Mouse (Mus musculus): ENCODE measurements at regions not wholly inside any gene's neighbourhood (a gene's known extent, or its start where the extent isn't known, plus 50 kb on each side); places are given as distances from the start of the nearest gene placed in this dataset.

- no peaks in the 10 kb centered on the region for H3K27me3 ChIP-seq (ENCODE audit: control insufficient read depth, insufficient read depth, low read length)
- ATAC-seq (ENCODE audit: low read depth): no peak
- no peak overlapping the region for H3K4me3 ChIP-seq (ENCODE audit: low read depth, low read length)
- no peak overlapping the region for H3K9ac ChIP-seq (replicated peaks; ENCODE audit: low read depth, low read length)
- H3K27ac ChIP-seq (ENCODE audit: low read depth, low read length): no peak overlapping the region
- H3K9me3 ChIP-seq (ENCODE audit: control insufficient read depth, low read length): no peaks in the 10 kb centered on the region
- H3K36me3 ChIP-seq (ENCODE audit: control insufficient read depth, insufficient read depth, low read length): no peaks in the 10 kb centered on the region
- H3K4me2 ChIP-seq (ENCODE audit: low read depth, low read length): no peak overlapping the region
- H3K4me1 ChIP-seq (ENCODE audit: control insufficient read depth, insufficient read depth, low read length): no peaks in the 10 kb centered on the region
- 49% methylated on average over 21 of the region's 21 CpGs for WGBS
Observed at GRCm38 (mm10) chr13:71403654-71404560, 559.6 kb downstream of the Irx1 start.

GRCm38 (mm10) chr13:71393716-71394309 lies 552.2 kb upstream of the Adamts16 start:
- WGBS: 83% methylated on average over 10 of the region's 10 CpGs
- no peak overlapping the region for H3K9ac ChIP-seq (replicated peaks; ENCODE audit: low read depth, low read length)
- no peak for ATAC-seq (ENCODE audit: low read depth)
- no peak overlapping the region for H3K4me3 ChIP-seq (ENCODE audit: low read depth, low read length)
- H3K36me3 ChIP-seq (ENCODE audit: control insufficient read depth, insufficient read depth, low read length): no peaks in the 10 kb centered on the region
- H3K9me3 ChIP-seq (ENCODE audit: control insufficient read depth, low read length): no peaks in the 10 kb centered on the region
- H3K4me2 ChIP-seq (ENCODE audit: low read depth, low read length): no peak overlapping the region
- no peaks in the 10 kb centered on the region for H3K4me1 ChIP-seq (ENCODE audit: control insufficient read depth, insufficient read depth, low read length)
- H3K27ac ChIP-seq (ENCODE audit: low read depth, low read length): no peak overlapping the region
- H3K27me3 ChIP-seq (ENCODE audit: control insufficient read depth, insufficient read depth, low read length): no peaks in the 10 kb centered on the region

- Histone ChIP-seq H3K27me3 (ENCODE audit: control insufficient read depth, insufficient read depth, low read length) (no peaks in the 10 kb centered on the region), H3K9me3 (ENCODE audit: control insufficient read depth, low read length) (no peaks in the 10 kb centered on the region), H3K9ac (replicated peaks; ENCODE audit: low read depth, low read length) (no peak overlapping the region), H3K27ac (ENCODE audit: low read depth, low read length) (no peak overlapping the region), H3K4me3 (ENCODE audit: low read depth, low read length) (no peak overlapping the region), H3K36me3 (ENCODE audit: control insufficient read depth, insufficient read depth, low read length) (no peaks in the 10 kb centered on the region), H3K4me2 (ENCODE audit: low read depth, low read length) (no peak overlapping the region), H3K4me1 (ENCODE audit: control insufficient read depth, insufficient read depth, low read length) (0 out of 2 replicates have a peak, but pooled peaks cover 3% of the 10 kb centered on the region)
- no peak for ATAC-seq (ENCODE audit: low read depth)
- 61% methylated on average over 2 of the region's 2 CpGs for WGBS
Observed at GRCm38 (mm10) chr13:71378641-71379040, 537.0 kb upstream of the Adamts16 start.

GRCm38 (mm10) chr13:71375909-71376606 lies 534.4 kb upstream of the Adamts16 start:
- no peak overlapping the region for H3K27ac ChIP-seq (ENCODE audit: low read depth, low read length)
- H3K4me2 ChIP-seq (ENCODE audit: low read depth, low read length): no peak overlapping the region
- no peak overlapping the region for H3K9ac ChIP-seq (replicated peaks; ENCODE audit: low read depth, low read length)
- H3K36me3 ChIP-seq (ENCODE audit: control insufficient read depth, insufficient read depth, low read length): no peaks in the 10 kb centered on the region
- no peak for ATAC-seq (ENCODE audit: low read depth)
- H3K9me3 ChIP-seq (ENCODE audit: control insufficient read depth, low read length): no peaks in the 10 kb centered on the region
- 0 out of 2 replicates have a peak, but pooled peaks cover 3% of the 10 kb centered on the region for H3K4me1 ChIP-seq (ENCODE audit: control insufficient read depth, insufficient read depth, low read length)
- H3K27me3 ChIP-seq (ENCODE audit: control insufficient read depth, insufficient read depth, low read length): no peaks in the 10 kb centered on the region
- 42% methylated on average over 9 of the region's 9 CpGs for WGBS
- no peak overlapping the region for H3K4me3 ChIP-seq (ENCODE audit: low read depth, low read length)

- WGBS: 60% methylated on average over 10 of the region's 10 CpGs
- Histone ChIP-seq H3K36me3 (ENCODE audit: control insufficient read depth, insufficient read depth, low read length) (no peaks in the 10 kb centered on the region), H3K4me2 (ENCODE audit: low read depth, low read length) (no peak overlapping the region), H3K4me3 (ENCODE audit: low read depth, low read length) (no peak overlapping the region), H3K27me3 (ENCODE audit: control insufficient read depth, insufficient read depth, low read length) (no peaks in the 10 kb centered on the region), H3K4me1 (ENCODE audit: control insufficient read depth, insufficient read depth, low read length) (0 out of 2 replicates have a peak, but pooled peaks cover 3% of the 10 kb centered on the region), H3K9ac (replicated peaks; ENCODE audit: low read depth, low read length) (no peak overlapping the region), H3K9me3 (ENCODE audit: control insufficient read depth, low read length) (no peaks in the 10 kb centered on the region), H3K27ac (ENCODE audit: low read depth, low read length) (no peak overlapping the region)
- ATAC-seq (ENCODE audit: low read depth): no peak
Observed at GRCm38 (mm10) chr13:71372701-71373685, 531.4 kb upstream of the Adamts16 start.

- 88% methylated on average over 3 of the region's 3 CpGs for WGBS
- H3K9me3 ChIP-seq (ENCODE audit: control insufficient read depth, low read length): no peaks in the 10 kb centered on the region
- H3K36me3 ChIP-seq (ENCODE audit: control insufficient read depth, insufficient read depth, low read length): no peaks in the 10 kb centered on the region
- no peak overlapping the region for H3K27ac ChIP-seq (ENCODE audit: low read depth, low read length)
- no peaks in the 10 kb centered on the region for H3K4me1 ChIP-seq (ENCODE audit: control insufficient read depth, insufficient read depth, low read length)
- ATAC-seq (ENCODE audit: low read depth): no peak
- no peaks in the 10 kb centered on the region for H3K27me3 ChIP-seq (ENCODE audit: control insufficient read depth, insufficient read depth, low read length)
- no peak overlapping the region for H3K9ac ChIP-seq (replicated peaks; ENCODE audit: low read depth, low read length)
- no peak overlapping the region for H3K4me3 ChIP-seq (ENCODE audit: low read depth, low read length)
- no peak overlapping the region for H3K4me2 ChIP-seq (ENCODE audit: low read depth, low read length)
Observed at GRCm38 (mm10) chr13:71369832-71370231, 528.2 kb upstream of the Adamts16 start.

GRCm38 (mm10) chr13:71365261-71365660 lies 523.6 kb upstream of the Adamts16 start:
- no peak overlapping the region for H3K4me3 ChIP-seq (ENCODE audit: low read depth, low read length)
- ATAC-seq (ENCODE audit: low read depth): no peak

GRCm38 (mm10) chr13:71362311-71362710 lies 520.7 kb upstream of the Adamts16 start:
- 76% methylated on average over 5 of the region's 5 CpGs for WGBS
- H3K36me3 ChIP-seq (ENCODE audit: control insufficient read depth, insufficient read depth, low read length): no peaks in the 10 kb centered on the region
- no peak for ATAC-seq (ENCODE audit: low read depth)
- H3K27me3 ChIP-seq (ENCODE audit: control insufficient read depth, insufficient read depth, low read length): no peaks in the 10 kb centered on the region
- no peaks in the 10 kb centered on the region for H3K9me3 ChIP-seq (ENCODE audit: control insufficient read depth, low read length)
- H3K4me1 ChIP-seq (ENCODE audit: control insufficient read depth, insufficient read depth, low read length): no peaks in the 10 kb centered on the region
- no peak overlapping the region for H3K27ac ChIP-seq (ENCODE audit: low read depth, low read length)
- H3K4me2 ChIP-seq (ENCODE audit: low read depth, low read length): no peak overlapping the region
- no peak overlapping the region for H3K9ac ChIP-seq (replicated peaks; ENCODE audit: low read depth, low read length)
- H3K4me3 ChIP-seq (ENCODE audit: low read depth, low read length): no peak overlapping the region

More at GRCm38 (mm10) chr13:71365261-71365660, 523.6 kb upstream of the Adamts16 start:
- H3K9me3 ChIP-seq (ENCODE audit: control insufficient read depth, low read length): no peaks in the 10 kb centered on the region
- 66% methylated on average over 3 of the region's 3 CpGs for whole genome bisulfite sequencing
- H3K9ac ChIP-seq (replicated peaks; ENCODE audit: low read depth, low read length): no peak overlapping the region
- no peaks in the 10 kb centered on the region for H3K36me3 ChIP-seq (ENCODE audit: control insufficient read depth, insufficient read depth, low read length)
- H3K27ac ChIP-seq (ENCODE audit: low read depth, low read length): no peak overlapping the region
- H3K27me3 ChIP-seq (ENCODE audit: control insufficient read depth, insufficient read depth, low read length): no peaks in the 10 kb centered on the region
- H3K4me1 ChIP-seq (ENCODE audit: control insufficient read depth, insufficient read depth, low read length): no peaks in the 10 kb centered on the region
- no peak overlapping the region for H3K4me2 ChIP-seq (ENCODE audit: low read depth, low read length)
